Mouse (Mus musculus) heart, embryonic 12.5 days (tissue): ENCODE measurements at regions not wholly inside any gene's neighbourhood (a gene's known extent, or its start where the extent isn't known, plus 50 kb on each side); places are given as distances from the start of the nearest gene placed in this dataset.

ENCODE experiments used
- ATAC-seq: fragments of 200-750 bp; cut with Nextera tagmentation; 2 replicates; pipeline ENCODE4 v1.8.0; 2017; ENCODE audit warnings: moderate TSS enrichment, moderate library complexity; ENCODE audit not compliant: insufficient number of reproducible peaks, low FRiP score
- H3K27ac ChIP-seq: fragments of 300-500 bp; sonication (generic); 2 replicates; pipeline ENCODE4 v1.5.1; 2016; ENCODE audit warnings: mild to moderate bottlenecking, moderate library complexity; ENCODE audit not compliant: poor library complexity, severe bottlenecking
- H3K27me3 ChIP-seq: fragments of 300-500 bp; sonication (generic); replicated peaks from 2 replicates; pipeline ENCODE4 v1.6.1; 2016; ENCODE audit warnings: mild to moderate bottlenecking, moderate library complexity
- H3K36me3 ChIP-seq: fragments of 300-500 bp; sonication (generic); 2 replicates; pipeline ENCODE4 v1.6.1; 2016; ENCODE audit warnings: mild to moderate bottlenecking, moderate library complexity
- H3K4me1 ChIP-seq: fragments of 300-500 bp; sonication (generic); replicated peaks from 2 replicates; pipeline ENCODE4 v1.6.1; 2016; ENCODE audit warnings: mild to moderate bottlenecking
- H3K4me2 ChIP-seq: fragments of 300-500 bp; sonication (generic); 2 replicates; pipeline ENCODE4 v1.6.1; 2016; ENCODE audit warnings: mild to moderate bottlenecking, moderate library complexity
- H3K4me3 ChIP-seq: fragments of 300-500 bp; sonication (generic); 2 replicates; pipeline ENCODE4 v1.5.1; 2016; ENCODE audit warnings: mild to moderate bottlenecking
- H3K9ac ChIP-seq: fragments of 300-500 bp; sonication (generic); 2 replicates; pipeline ENCODE4 v1.6.1; 2016; ENCODE audit warnings: mild to moderate bottlenecking, moderate library complexity
- H3K9me3 ChIP-seq: fragments of 300-500 bp; sonication (generic); replicated peaks from 2 replicates; pipeline ENCODE4 v1.6.1; 2016; ENCODE audit warnings: mild to moderate bottlenecking, moderate library complexity
- WGBS: fragments of 180-500 bp; shearing (Covaris S2); methylation state at CpG from one replicate; pipeline ENCODE4 v1.1.7; 2016; 5-methylcytosine and 5-hydroxymethylcytosine counted together

DNA sequence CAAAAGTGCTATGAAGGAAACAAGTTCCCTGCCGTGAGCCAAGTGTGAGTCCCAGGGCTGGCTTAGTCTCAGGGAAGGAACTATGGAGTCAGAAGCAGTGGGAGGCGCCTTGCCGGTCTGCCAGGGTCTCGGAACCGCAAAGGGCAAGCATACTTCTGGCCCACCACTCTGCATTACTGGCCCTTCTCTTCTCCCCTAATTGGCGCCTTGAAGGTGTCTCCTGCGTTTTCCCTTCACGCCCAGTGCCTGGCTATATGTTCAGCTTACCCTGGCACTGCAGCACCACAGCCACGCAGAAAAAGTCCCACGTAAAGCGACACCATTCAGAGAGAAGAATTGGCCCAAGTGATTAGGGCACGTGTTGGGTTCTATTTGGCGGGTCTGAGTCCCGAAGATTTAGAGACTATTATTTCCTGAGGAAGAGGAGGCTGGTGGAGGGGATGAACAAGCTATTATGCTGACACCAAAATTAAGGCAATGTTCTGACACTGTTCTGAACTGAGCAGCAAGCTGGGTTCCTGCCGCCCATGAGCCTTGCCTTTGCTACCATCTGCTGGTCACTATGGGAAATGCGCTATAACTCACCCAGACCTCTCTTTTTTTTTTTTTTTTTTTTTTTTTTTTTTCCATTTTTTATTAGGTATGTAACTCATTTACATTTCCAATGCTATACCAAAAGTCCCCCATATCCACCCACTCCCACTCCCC lies 288.5 kb upstream of the Jmjd1c start:
- H3K4me1 ChIP-seq, result no peaks in the 10 kb centered on the region
- H3K27me3 ChIP-seq, result no peaks in the 10 kb centered on the region
- no peak overlapping the region for H3K4me3 ChIP-seq
- H3K27ac ChIP-seq, result no peak overlapping the region
- H3K9ac ChIP-seq, result no peak overlapping the region
- peaks cover 9% of the 10 kb centered on the region for H3K9me3 ChIP-seq
- ATAC-seq, result no peak
- WGBS, result 44% methylated on average over 16 of the region's 16 CpGs
- H3K4me2 ChIP-seq, result no peak overlapping the region
- H3K36me3 ChIP-seq, result no peaks in the 10 kb centered on the region

- ATAC-seq, result no peak
These were observed 283.2 kb upstream of the Jmjd1c start for GRCm38 (mm10) chr10:66812515-66813260.

DNA sequence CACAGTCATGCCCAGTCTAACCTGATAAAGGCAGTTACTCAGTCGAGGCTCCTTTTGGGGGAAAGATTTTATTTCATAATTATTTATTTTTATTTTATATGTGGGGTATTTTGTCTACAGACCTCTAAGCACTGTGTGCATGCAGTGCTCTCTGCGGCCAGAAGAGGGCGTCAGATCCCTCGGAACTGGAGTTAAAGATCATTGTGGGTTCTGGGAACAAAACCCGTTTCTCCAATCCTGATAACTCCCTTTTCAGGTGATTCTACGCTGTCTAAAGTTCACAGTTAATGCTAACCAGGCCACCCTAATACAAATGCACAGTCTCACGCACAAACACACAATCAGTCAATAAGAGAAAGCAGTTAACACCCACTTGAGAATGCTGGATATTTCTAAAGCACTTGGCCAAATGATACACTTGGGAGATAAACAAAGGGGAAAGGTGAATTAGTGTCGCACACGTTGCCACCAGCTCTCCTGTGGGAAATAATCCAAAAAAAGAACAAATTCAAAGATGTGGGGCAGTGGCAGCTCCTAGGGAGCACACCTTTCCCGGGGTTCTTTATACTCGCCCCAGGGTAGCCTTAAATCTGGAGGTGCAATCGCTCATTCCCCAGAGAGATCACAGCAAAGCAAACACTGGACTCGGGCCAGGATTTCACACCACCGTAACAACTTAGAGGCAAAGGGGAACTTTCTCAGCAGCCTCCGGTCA lies 281.9 kb upstream of the Jmjd1c start:
- Histone ChIP-seq H3K27ac (no peak overlapping the region), H3K4me3 (no peak overlapping the region), H3K27me3 (peaks cover 5% of the 10 kb centered on the region; the same call in 1 of the 2 replicates), H3K9me3 (no peaks in the 10 kb centered on the region), H3K4me1 (peaks cover 20% of the 10 kb centered on the region; the same call in 1 of the 2 replicates), H3K9ac (no peak overlapping the region), H3K4me2 (peak overlapping the region; percentile 48), H3K36me3 (no peaks in the 10 kb centered on the region)
- 9% methylated on average over 15 of the region's 15 CpGs for WGBS
- 0 out of 2 replicates have a peak, but pooled peaks have one; percentile 4 for ATAC-seq

More at GRCm38 (mm10) chr10:66812515-66813260, 283.2 kb upstream of the Jmjd1c start:
- Histone ChIP-seq H3K27me3 (peaks cover 5% of the 10 kb centered on the region; the same call in 1 of the 2 replicates), H3K4me1 (peaks cover 16% of the 10 kb centered on the region; the same call in 1 of the 2 replicates), H3K9ac (no peak overlapping the region), H3K9me3 (no peaks in the 10 kb centered on the region), H3K4me2 (no peak overlapping the region), H3K36me3 (no peaks in the 10 kb centered on the region), H3K4me3 (no peak overlapping the region), H3K27ac (no peak overlapping the region)
- WGBS, result 67% methylated on average over 11 of the region's 11 CpGs

DNA sequence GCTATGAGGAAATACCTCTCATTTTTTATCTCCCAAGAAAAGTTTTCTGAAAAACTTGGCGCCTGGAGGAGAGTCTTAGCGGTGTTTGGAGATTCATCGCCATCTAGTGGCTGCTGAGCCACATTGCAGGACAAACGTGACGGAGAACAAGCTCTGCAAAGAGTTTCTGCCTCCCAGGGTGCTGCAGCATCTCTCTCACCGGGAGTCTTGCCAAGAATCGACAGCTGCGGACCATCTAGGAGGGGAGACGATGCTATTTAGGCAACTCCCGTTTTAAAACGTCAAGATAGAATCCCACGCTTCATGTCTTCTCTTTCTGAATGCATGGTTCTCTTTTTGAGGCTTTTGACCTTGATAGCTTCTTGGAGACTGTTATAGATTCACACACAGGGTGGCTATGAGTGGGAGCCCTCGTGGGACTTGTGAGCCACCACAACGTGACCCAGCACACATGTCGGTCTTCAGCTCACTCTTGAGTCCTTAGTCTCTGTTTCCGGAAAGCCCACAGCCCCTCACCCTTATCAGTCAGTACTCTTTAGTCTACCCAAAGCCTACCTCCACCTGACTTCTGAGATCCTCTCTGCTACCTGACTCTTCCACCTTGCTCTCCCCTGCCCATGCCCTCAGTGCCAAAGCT lies 281.2 kb upstream of the Jmjd1c start:
- 9% methylated on average over 16 of the region's 16 CpGs for WGBS
- no peak overlapping the region for H3K27ac ChIP-seq
- no peaks in the 10 kb centered on the region for H3K36me3 ChIP-seq
- peaks cover 5% of the 10 kb centered on the region; the same call in 1 of the 2 replicates for H3K27me3 ChIP-seq
- peaks cover 23% of the 10 kb centered on the region for H3K4me1 ChIP-seq
- no peaks in the 10 kb centered on the region for H3K9me3 ChIP-seq
- no peak overlapping the region for H3K4me3 ChIP-seq
- H3K9ac ChIP-seq, result no peak overlapping the region
- ATAC-seq, result 0 out of 2 replicates have a peak, but pooled peaks have one; percentile 30
- peak overlapping the region; percentile 48 for H3K4me2 ChIP-seq

DNA sequence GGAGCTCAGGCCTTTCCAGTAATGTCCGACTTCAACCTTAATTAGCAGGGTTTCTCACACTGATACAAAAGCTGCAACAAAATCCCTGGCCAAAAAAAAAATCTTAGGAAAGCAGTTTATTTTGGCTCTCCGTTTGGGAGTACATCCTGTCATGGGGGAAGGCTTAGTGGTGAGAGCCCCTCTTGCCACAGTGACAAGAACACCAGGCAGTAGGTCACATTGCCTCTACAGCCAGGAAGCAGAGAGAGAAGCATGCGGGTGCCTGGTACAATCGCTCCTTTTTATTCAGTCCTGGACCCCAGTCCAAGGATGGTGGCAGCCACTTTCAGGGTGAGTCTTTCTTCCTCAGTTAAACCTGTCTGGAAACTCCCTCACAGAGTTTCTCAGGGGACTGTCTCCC lies 280.0 kb upstream of the Jmjd1c start:
- WGBS, result 60% methylated on average over 4 of the region's 4 CpGs
- no peaks in the 10 kb centered on the region for H3K36me3 ChIP-seq

GRCm38 (mm10) chr10:66816776-66817175 lies 279.1 kb upstream of the Jmjd1c start:
- peaks cover 24% of the 10 kb centered on the region for H3K4me1 ChIP-seq
- WGBS, result 80% methylated on average over 13 of the region's 13 CpGs
- no peak overlapping the region for H3K4me3 ChIP-seq
- no peak overlapping the region for H3K9ac ChIP-seq
- peaks cover 5% of the 10 kb centered on the region; the same call in 1 of the 2 replicates for H3K27me3 ChIP-seq
- no peaks in the 10 kb centered on the region for H3K9me3 ChIP-seq
- ATAC-seq, result no peak
- H3K27ac ChIP-seq, result no peak overlapping the region
- H3K4me2 ChIP-seq, result no peak overlapping the region
- H3K36me3 ChIP-seq, result no peaks in the 10 kb centered on the region

More for the DNA sequence above, 280.0 kb upstream of the Jmjd1c start:
- H3K9me3 ChIP-seq, result no peaks in the 10 kb centered on the region
- H3K4me2 ChIP-seq, result no peak overlapping the region
- no peak for ATAC-seq
- peaks cover 24% of the 10 kb centered on the region for H3K4me1 ChIP-seq
- no peak overlapping the region for H3K9ac ChIP-seq
- H3K27me3 ChIP-seq, result peaks cover 5% of the 10 kb centered on the region; the same call in 1 of the 2 replicates
- no peak overlapping the region for H3K27ac ChIP-seq
- H3K4me3 ChIP-seq, result no peak overlapping the region

DNA sequence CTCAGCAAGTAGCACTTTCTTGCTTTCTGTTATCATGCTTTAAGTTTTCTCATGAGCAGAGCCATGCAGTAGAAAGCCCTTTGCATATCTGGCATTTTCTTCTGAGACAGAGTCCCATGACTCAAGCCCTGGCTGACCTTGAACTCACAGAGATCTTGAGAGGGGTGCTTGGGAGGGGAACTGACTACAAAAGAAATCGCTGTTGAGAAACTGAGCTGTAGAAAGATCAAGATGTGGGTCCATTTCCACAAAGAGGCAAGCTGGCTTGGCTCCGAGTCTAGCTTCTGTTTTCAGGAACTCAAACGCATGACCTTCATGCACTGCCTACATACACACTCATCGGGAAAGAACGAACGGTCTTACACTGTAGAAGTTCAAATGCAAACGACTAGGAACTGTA lies 278.0 kb upstream of the Jmjd1c start:
- ATAC-seq, result no peak

DNA sequence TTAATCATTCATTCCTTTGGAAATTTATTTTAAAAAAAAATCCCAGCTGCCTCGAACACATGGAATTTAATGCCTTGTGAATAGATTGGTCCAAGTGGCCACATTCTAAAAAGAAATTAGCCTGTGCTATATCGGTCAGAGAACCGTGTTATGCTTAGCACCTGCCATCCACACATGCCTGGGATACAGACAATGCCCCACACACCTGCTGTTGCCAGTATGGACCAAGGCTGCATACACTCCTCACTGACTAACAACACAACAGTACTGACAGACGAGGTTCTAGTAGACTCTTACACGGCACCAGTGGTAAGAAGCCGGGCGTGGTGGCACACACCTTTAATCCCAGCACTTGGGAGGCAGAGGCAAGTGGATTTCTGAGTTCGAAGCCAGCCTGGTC lies 276.4 kb upstream of the Jmjd1c start:
- H3K27ac ChIP-seq, result no peak overlapping the region
- H3K9me3 ChIP-seq, result peaks cover 3% of the 10 kb centered on the region; the same call in 1 of the 2 replicates
- no peak overlapping the region for H3K4me2 ChIP-seq
- 76% methylated on average over 8 of the region's 8 CpGs for WGBS
- no peak overlapping the region for H3K4me3 ChIP-seq
- no peaks in the 10 kb centered on the region for H3K36me3 ChIP-seq
- no peak overlapping the region for H3K9ac ChIP-seq
- ATAC-seq, result no peak
- H3K4me1 ChIP-seq, result peaks cover 24% of the 10 kb centered on the region
- H3K27me3 ChIP-seq, result peaks cover 5% of the 10 kb centered on the region; the same call in 1 of the 2 replicates

More for the DNA sequence above, 278.0 kb upstream of the Jmjd1c start:
- peaks cover 24% of the 10 kb centered on the region for H3K4me1 ChIP-seq
- H3K9ac ChIP-seq, result no peak overlapping the region
- no peak overlapping the region for H3K4me3 ChIP-seq
- H3K36me3 ChIP-seq, result no peaks in the 10 kb centered on the region
- no peak overlapping the region for H3K27ac ChIP-seq
- WGBS, result 85% methylated on average over 7 of the region's 7 CpGs
- peaks cover 3% of the 10 kb centered on the region; the same call in 1 of the 2 replicates for H3K9me3 ChIP-seq
- no peak overlapping the region for H3K4me2 ChIP-seq
- H3K27me3 ChIP-seq, result peaks cover 5% of the 10 kb centered on the region; the same call in 1 of the 2 replicates

DNA sequence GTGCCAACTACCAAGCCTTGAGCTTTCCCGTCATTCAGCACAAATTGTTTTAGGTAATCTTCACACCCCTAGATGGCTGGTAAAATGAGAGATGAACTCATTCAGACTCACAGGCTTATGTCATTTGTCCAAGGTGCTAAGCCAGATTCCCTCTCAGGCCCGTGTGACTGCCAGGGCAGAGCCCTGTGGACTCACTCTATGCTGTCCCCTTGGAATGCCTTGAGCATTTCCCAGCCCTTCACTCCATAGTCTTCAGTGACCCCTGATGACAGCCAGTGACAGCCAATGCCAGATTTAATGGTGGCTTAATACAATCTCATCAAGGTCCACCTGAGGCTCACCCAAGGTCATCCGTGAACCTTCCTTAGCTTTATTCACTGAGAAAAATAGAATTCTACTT lies 270.2 kb upstream of the Jmjd1c start:
- H3K9ac ChIP-seq, result no peak overlapping the region
- no peak for ATAC-seq
- no peaks in the 10 kb centered on the region for H3K4me1 ChIP-seq
- H3K36me3 ChIP-seq, result no peaks in the 10 kb centered on the region
- H3K4me3 ChIP-seq, result no peak overlapping the region
- H3K27me3 ChIP-seq, result no peaks in the 10 kb centered on the region
- WGBS, result 62% methylated on average over 3 of the region's 3 CpGs
- H3K9me3 ChIP-seq, result peaks cover 3% of the 10 kb centered on the region; the same call in 1 of the 2 replicates
- no peak overlapping the region for H3K4me2 ChIP-seq
- H3K27ac ChIP-seq, result no peak overlapping the region

DNA sequence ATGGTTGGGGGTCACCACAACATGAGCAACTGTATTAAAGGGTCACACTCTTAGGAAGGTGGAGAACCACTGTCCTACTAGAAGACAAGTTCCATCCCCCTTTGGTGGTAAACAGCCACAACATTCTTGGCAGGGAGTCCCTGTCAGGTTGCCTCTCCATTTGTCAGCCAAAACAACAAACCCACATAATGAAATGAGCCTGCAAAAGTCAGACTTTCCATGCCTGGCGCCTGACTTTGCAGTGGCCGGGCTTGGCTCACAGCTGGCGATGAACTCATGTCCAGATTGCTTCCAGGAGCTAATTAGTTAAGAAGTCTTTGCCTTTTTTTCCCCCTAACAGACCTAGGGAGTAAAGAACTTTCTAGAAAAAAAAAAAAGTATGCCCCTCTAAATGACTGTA lies 269.6 kb upstream of the Jmjd1c start:
- no peak overlapping the region for H3K4me2 ChIP-seq
- ATAC-seq, result no peak
- no peak overlapping the region for H3K4me3 ChIP-seq
- H3K4me1 ChIP-seq, result no peaks in the 10 kb centered on the region
- H3K9me3 ChIP-seq, result peaks cover 3% of the 10 kb centered on the region; the same call in 1 of the 2 replicates
- H3K27ac ChIP-seq, result no peak overlapping the region
- no peaks in the 10 kb centered on the region for H3K27me3 ChIP-seq
- H3K36me3 ChIP-seq, result no peaks in the 10 kb centered on the region
- WGBS, result 63% methylated on average over 3 of the region's 3 CpGs
- H3K9ac ChIP-seq, result no peak overlapping the region
